Mouse (Mus musculus): ENCODE measurements around the gene Rab37. TPM values are rescaled to one million over a fixed set of nuclear protein-coding genes. Genes with fewer than 3 reads are reported as not detected.
A peak's percentile ranks its signal among the peaks of the same experiment; 100 is the strongest.

Gene Rab37
- total RNA-seq, 2 experiments from 2014 or later, result 1.1 to 1.9 TPM

GRCm38 (mm10) chr11:115161578-115162204 lies 70.5 kb downstream of the Rab37 start:
- DNase-seq (ENCODE audit: low spot score in 2 of 2), result no peak
- intact Hi-C loops (cut with DNase I), result loop anchor here (1.0 to 2.0 kb wide), 2 partner anchors 21 to 107 kb away; no protein-coding TSS in a partner anchor

GRCm38 (mm10) chr11:115162205-115162601 lies 71.0 kb downstream of the Rab37 start:
- no peak for DNase-seq (ENCODE audit: low spot score in 2 of 2)
- intact Hi-C loops (cut with DNase I), result no loop called here

GRCm38 (mm10) chr11:115162832-115163480 lies 71.7 kb downstream of the Rab37 start, which contains the start of gene Slc9a3r1:
Gene Slc9a3r1 (plus strand): TSS chr11:115163341.
- peak; percentile 87 to 90 for DNase-seq (ENCODE audit: low spot score in 2 of 2)
- intact Hi-C loops (cut with DNase I), result no loop called here

- intact Hi-C loops (cut with DNase I), result no loop called here
- no peak for DNase-seq (ENCODE audit: low spot score in 2 of 2)
These were observed 72.4 kb downstream of the Rab37 start for GRCm38 (mm10) chr11:115163568-115164150.

- no peak for DNase-seq (ENCODE audit: low spot score in 2 of 2)
- intact Hi-C loops (cut with DNase I), result no loop called here
These were observed 73.2 kb downstream of the Rab37 start for GRCm38 (mm10) chr11:115164341-115164975.

- no peak for DNase-seq (ENCODE audit: low spot score in 2 of 2)
- intact Hi-C loops (cut with DNase I), result no loop called here
These were observed 73.7 kb downstream of the Rab37 start for GRCm38 (mm10) chr11:115164976-115165374.

GRCm38 (mm10) chr11:115166776-115167175 lies 75.5 kb downstream of the Rab37 start:
- DNase-seq (ENCODE audit: low spot score in 2 of 2), result no peak

GRCm38 (mm10) chr11:115167631-115168249 lies 76.5 kb downstream of the Rab37 start:
- DNase-seq (ENCODE audit: low spot score in 2 of 2), result no peak
- intact Hi-C loops (cut with DNase I), result no loop called here

More at GRCm38 (mm10) chr11:115166776-115167175, 75.5 kb downstream of the Rab37 start:
- intact Hi-C loops (cut with DNase I), result no loop called here

- no peak for DNase-seq (ENCODE audit: low spot score in 2 of 2)
- intact Hi-C loops (cut with DNase I), result no loop called here
These were observed 78.2 kb downstream of the Rab37 start for GRCm38 (mm10) chr11:115169430-115169829.

GRCm38 (mm10) chr11:115171125-115171524 lies 79.9 kb downstream of the Rab37 start:
- intact Hi-C loops (cut with DNase I), result no loop called here
- DNase-seq (ENCODE audit: low spot score in 2 of 2), result no peak

- DNase-seq (ENCODE audit: low spot score in 2 of 2), result no peak
These were observed 81.6 kb downstream of the Rab37 start for GRCm38 (mm10) chr11:115172825-115173287.

GRCm38 (mm10) chr11:115173549-115174339 lies 82.5 kb downstream of the Rab37 start:
- intact Hi-C loops (cut with DNase I), result no loop called here

More at GRCm38 (mm10) chr11:115172825-115173287, 81.6 kb downstream of the Rab37 start:
- intact Hi-C loops (cut with DNase I), result no loop called here

GRCm38 (mm10) chr11:115176399-115177190 lies 85.4 kb downstream of the Rab37 start:
- intact Hi-C loops (cut with DNase I), result no loop called here
- DNase-seq (ENCODE audit: low spot score in 2 of 2), result no peak

More at GRCm38 (mm10) chr11:115173549-115174339, 82.5 kb downstream of the Rab37 start:
- no peak for DNase-seq (ENCODE audit: low spot score in 2 of 2)

- DNase-seq (ENCODE audit: low spot score in 2 of 2), result no peak
- intact Hi-C loops (cut with DNase I), result no loop called here
These were observed 86.4 kb downstream of the Rab37 start for GRCm38 (mm10) chr11:115177559-115178195.

GRCm38 (mm10) chr11:115178766-115179165 lies 87.5 kb downstream of the Rab37 start:
- intact Hi-C loops (cut with DNase I), result no loop called here
- no peak for DNase-seq (ENCODE audit: low spot score in 2 of 2)

- intact Hi-C loops (cut with DNase I), result no loop called here
- DNase-seq (ENCODE audit: low spot score in 2 of 2), result no peak
These were observed 88.0 kb downstream of the Rab37 start for GRCm38 (mm10) chr11:115179191-115179590.

GRCm38 (mm10) chr11:115179881-115180280 lies 88.7 kb downstream of the Rab37 start:
- intact Hi-C loops (cut with DNase I), result no loop called here
- DNase-seq (ENCODE audit: low spot score in 2 of 2), result no peak

All from left cerebral cortex, postnatal 36 days (tissue).